10 mouse cellular contexts compared by ENCODE assay signal in genomic region chr16:11011939-11012338, GRCm38 (mm10). TPM values are rescaled to one million over a fixed set of nuclear protein-coding genes. Genes with fewer than 3 reads are reported as not detected.
A peak's percentile ranks its signal among the peaks of the same experiment; 100 is the strongest.
DNase-seq lines count a peak whose midpoint lies in the region; ATAC-seq and TF ChIP-seq lines count a peak whose summit lies in the region.
"Had no signal": no experiment of that assay in that cellular context is flagged by ENCODE, and none has a peak within 500 bp of the region (broad histone marks: within the 10 kb centered on the region; RNA-seq: fewer than 3 reads in every experiment).

No protein-coding gene starts in this region.

- no peaks in the 10 kb centered on the region for H3K79me2 ChIP-seq in heart, adult 2 months (replicated peaks; ENCODE audit: control insufficient read depth, insufficient read depth, low read length)

- peaks cover 26% of the 10 kb centered on the region for H3K4me1 ChIP-seq in heart, postnatal 0 days (ENCODE audit: control insufficient read depth, insufficient read depth)
- peaks cover 22% of the 10 kb centered on the region for H3K4me1 ChIP-seq in heart, adult 2 months (ENCODE audit: control insufficient read depth, insufficient read depth, low read length)
- H3K4me1 ChIP-seq in neural tube, embryonic 13.5 days (replicated peaks): peaks cover 28% of the 10 kb centered on the region
- H3K4me1 ChIP-seq in hindbrain, embryonic 14.5 days (replicated peaks; ENCODE audit: control insufficient read depth, insufficient read depth, low read length): peaks cover 8% of the 10 kb centered on the region

- H3K9ac ChIP-seq in heart, postnatal 0 days (replicated peaks; ENCODE audit: low read depth, low read length): no peak overlapping the region
- H3K9ac ChIP-seq in heart, adult 2 months (ENCODE audit: low read depth, low read length): no peak overlapping the region
- H3K9ac ChIP-seq in neural tube, embryonic 13.5 days: no peak overlapping the region
- H3K9ac ChIP-seq in hindbrain, embryonic 14.5 days: no peak overlapping the region
- H3K9ac ChIP-seq: forebrain, embryonic 13.5 days; liver, embryonic 14.5 days had no signal

- H3K36me3 ChIP-seq in heart, postnatal 0 days (replicated peaks; ENCODE audit: control insufficient read depth, insufficient read depth, low read length): no peaks in the 10 kb centered on the region
- no peaks in the 10 kb centered on the region for H3K36me3 ChIP-seq in heart, adult 2 months (ENCODE audit: control insufficient read depth, insufficient read depth, low read length)
- H3K36me3 ChIP-seq in neural tube, embryonic 13.5 days: no peaks in the 10 kb centered on the region
- H3K36me3 ChIP-seq in hindbrain, embryonic 14.5 days (replicated peaks; ENCODE audit: control insufficient read depth, insufficient read depth): no peaks in the 10 kb centered on the region

- 86% methylated on average over 4 of the region's 4 CpGs for WGBS in heart, postnatal 0 days
- WGBS in heart, adult 2 months: 79% methylated on average over 4 of the region's 4 CpGs
- WGBS in neural tube, embryonic 13.5 days: 91% methylated on average over 4 of the region's 4 CpGs
- WGBS in hindbrain, embryonic 14.5 days: 94% methylated on average over 4 of the region's 4 CpGs

- ATAC-seq in heart, postnatal 0 days (ENCODE audit: insufficient read depth, low read depth): no peak
- no peak for ATAC-seq in neural tube, embryonic 13.5 days (ENCODE audit: low read depth)
- no peak for ATAC-seq in hindbrain, embryonic 14.5 days (ENCODE audit: low FRiP score)
- ATAC-seq: Patski had no signal

- no peak for TF ChIP-seq EP300 in heart, postnatal 0 days (IDR thresholded peaks at IDR 0.05; ENCODE audit: low read depth)
- no peak for TF ChIP-seq EP300 in heart, adult 2 months (IDR thresholded peaks at IDR 0.05; ENCODE audit: insufficient read depth, low read depth, low read length)

- no peak for TF ChIP-seq CTCF in heart, postnatal 0 days (IDR thresholded peaks at IDR 0.05; ENCODE audit: low read depth)
- no peak for TF ChIP-seq CTCF in heart, adult 2 months (IDR thresholded peaks at IDR 0.05)

- peak overlapping the region; percentile 67; the same call in 1 of the 2 replicates for H3K27ac ChIP-seq in heart, postnatal 0 days (ENCODE audit: low read depth)
- no peak overlapping the region for H3K27ac ChIP-seq in heart, adult 2 months
- 0 out of 2 replicates have a peak overlapping the region, but pooled peaks have one; percentile 49 for H3K27ac ChIP-seq in neural tube, embryonic 13.5 days (replicated peaks)
- H3K27ac ChIP-seq in hindbrain, embryonic 14.5 days: 0 out of 2 replicates have a peak overlapping the region, but pooled peaks have one; percentile 43
- H3K27ac ChIP-seq: forebrain, embryonic 13.5 days; liver, embryonic 14.5 days had no signal

- TF ChIP-seq POLR2A in heart, adult 2 months (IDR thresholded peaks at IDR 0.05; ENCODE audit: insufficient read depth, low read depth, low read length): no peak

- no peaks in the 10 kb centered on the region for H3K9me3 ChIP-seq in heart, postnatal 0 days (replicated peaks; ENCODE audit: control insufficient read depth, low read length)
- no peaks in the 10 kb centered on the region for H3K9me3 ChIP-seq in neural tube, embryonic 13.5 days
- no peaks in the 10 kb centered on the region for H3K9me3 ChIP-seq in hindbrain, embryonic 14.5 days (ENCODE audit: control insufficient read depth, low read length)
- H3K9me3 ChIP-seq: forebrain, embryonic 13.5 days had no signal

- no peak for DNase-seq in heart, postnatal 0 days (ENCODE audit: low spot score)
- no peak for DNase-seq in heart, adult 2 months
- DNase-seq in neural tube, embryonic 10.5 days (ENCODE audit: extremely low spot score, low spot score): no peak
- DNase-seq in hindbrain, embryonic 14.5 days (ENCODE audit: low spot score): no peak
- no peak for DNase-seq in natural killer cell, adult 2 months (ENCODE audit: low spot score in 2 of 2)
- DNase-seq in kidney, postnatal 10 days: no peak

- H3K4me2 ChIP-seq in heart, postnatal 0 days (ENCODE audit: low read depth, low read length): no peak overlapping the region
- H3K4me2 ChIP-seq in neural tube, embryonic 13.5 days: no peak overlapping the region
- no peak overlapping the region for H3K4me2 ChIP-seq in hindbrain, embryonic 14.5 days (replicated peaks)
- H3K4me2 ChIP-seq: forebrain, embryonic 13.5 days had no signal

- H3K4me3 ChIP-seq in heart, postnatal 0 days (ENCODE audit: low read depth, low read length): no peak overlapping the region
- H3K4me3 ChIP-seq in heart, adult 2 months: no peak overlapping the region
- H3K4me3 ChIP-seq in neural tube, embryonic 13.5 days: no peak overlapping the region
- H3K4me3 ChIP-seq in hindbrain, embryonic 14.5 days (replicated peaks; ENCODE audit: low read length): no peak overlapping the region
- H3K4me3 ChIP-seq: forebrain, embryonic 13.5 days had no signal

- intact Hi-C loops in heart, adult 2 months (cut with DNase I): no loop called here

- H3K27me3 ChIP-seq in heart, postnatal 0 days (ENCODE audit: control insufficient read depth, insufficient read depth, low read length): no peaks in the 10 kb centered on the region
- no peaks in the 10 kb centered on the region for H3K27me3 ChIP-seq in heart, adult 2 months (ENCODE audit: control insufficient read depth, insufficient read depth, low read length)
- no peaks in the 10 kb centered on the region for H3K27me3 ChIP-seq in neural tube, embryonic 13.5 days
- no peaks in the 10 kb centered on the region for H3K27me3 ChIP-seq in hindbrain, embryonic 14.5 days (ENCODE audit: control insufficient read depth, insufficient read depth, low read length)
- H3K27me3 ChIP-seq: forebrain, embryonic 13.5 days; Patski had no signal

RNA-seq across cellular contexts. Expression of gene Snn, which starts 48.8 kb away (rescaled TPM):
- 78.3 and 91.9 TPM in 2 replicates for total RNA-seq in heart, postnatal 0 days (2014; rRNA removed; ENCODE audit: low replicate concordance)
- 32.0 and 36.6 TPM in 2 replicates for polyA plus RNA-seq in heart, postnatal 0 days (2015; fragmentation: Nextera tagmentation; extraction: Ambion mirVana)
- 10 to 100 TPM; 22.6 to 32.3 TPM for total RNA-seq in heart, adult 2 months (2021)
- polyA plus RNA-seq in heart, adult 2 months (2012; rRNA removed): 23.9 and 32.2 TPM in 2 replicates
- 123 and 124 TPM in 2 replicates for polyA plus RNA-seq in neural tube, embryonic 13.5 days (2015; fragmentation: Nextera tagmentation; extraction: Ambion mirVana)
- polyA plus RNA-seq in hindbrain, embryonic 14.5 days (2014; fragmentation: Nextera tagmentation; extraction: Ambion mirVana): 147 and 158 TPM in 2 replicates

RNA-seq across cellular contexts. Expression of gene Litaf, which starts 54.0 kb away (rescaled TPM):
- total RNA-seq in heart, postnatal 0 days (2014; rRNA removed; ENCODE audit: low replicate concordance): 77.1 and 78.2 TPM in 2 replicates
- polyA plus RNA-seq in heart, postnatal 0 days (2015; fragmentation: Nextera tagmentation; extraction: Ambion mirVana): 53.8 and 55.7 TPM in 2 replicates
- 10 to 100 TPM; 19.6 to 25.0 TPM for total RNA-seq in heart, adult 2 months (2021)
- polyA plus RNA-seq in heart, adult 2 months (2012; rRNA removed): 38.1 and 47.3 TPM in 2 replicates
- polyA plus RNA-seq in neural tube, embryonic 13.5 days (2015; fragmentation: Nextera tagmentation; extraction: Ambion mirVana): 41.2 and 41.5 TPM in 2 replicates
- 23.9 and 27.2 TPM in 2 replicates for polyA plus RNA-seq in hindbrain, embryonic 14.5 days (2014; fragmentation: Nextera tagmentation; extraction: Ambion mirVana)
